Mouse (Mus musculus) adipocyte (in vitro differentiated cells): ENCODE results near the gene Srgap2.

Experiments used
- DNase-seq: peaks from one replicate; pipeline ENCODE4 v3.0.0-alpha.2; 2016; ENCODE audit warnings: low spot score

Gene Srgap2

DNA sequence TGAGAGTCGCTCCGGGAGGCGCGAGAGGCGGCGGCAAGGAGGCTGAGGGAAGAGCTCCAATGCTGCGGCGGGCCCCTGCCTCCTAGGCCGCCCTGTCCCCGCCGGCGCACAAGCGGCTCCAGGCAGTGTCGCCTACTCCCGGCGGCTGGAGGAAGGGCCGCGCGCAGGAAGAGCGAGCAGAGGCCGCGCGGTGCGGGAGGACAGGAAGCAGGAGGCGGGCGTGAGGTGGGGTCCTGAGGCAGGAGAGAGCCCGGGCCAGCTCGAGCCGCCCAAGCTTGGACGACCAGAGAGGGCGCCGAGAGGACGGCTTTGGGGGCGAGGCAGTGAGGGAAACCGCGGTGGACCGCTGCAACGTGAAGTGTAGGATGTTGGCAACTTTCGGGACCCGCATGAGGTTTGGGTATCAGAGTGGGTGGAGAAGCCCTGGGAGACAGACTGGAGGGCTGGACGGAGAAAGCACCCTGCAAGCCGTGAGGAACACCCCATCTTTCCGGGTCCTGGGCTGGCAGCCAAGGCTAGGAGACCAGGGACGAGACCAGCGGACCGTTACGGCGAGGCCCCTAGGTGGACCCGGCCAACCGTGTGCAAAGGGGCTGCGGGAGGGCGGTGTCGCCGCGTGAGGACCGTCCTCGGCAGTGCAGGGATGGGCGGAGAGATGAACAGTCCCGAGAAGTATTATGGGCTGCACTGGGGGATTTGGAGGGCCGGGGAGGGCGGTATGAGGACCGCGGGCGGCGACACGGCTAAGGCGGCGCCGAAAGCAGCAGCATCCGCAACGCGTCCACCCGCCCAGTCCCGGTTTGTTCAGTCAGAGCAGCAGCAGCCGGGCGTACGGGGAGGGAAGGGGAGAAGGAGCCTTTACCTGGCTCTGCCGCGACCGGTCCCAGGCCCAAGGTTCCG is 531 bp downstream of the Srgap2 start:
- DNase-seq: peak; percentile 67

DNA sequence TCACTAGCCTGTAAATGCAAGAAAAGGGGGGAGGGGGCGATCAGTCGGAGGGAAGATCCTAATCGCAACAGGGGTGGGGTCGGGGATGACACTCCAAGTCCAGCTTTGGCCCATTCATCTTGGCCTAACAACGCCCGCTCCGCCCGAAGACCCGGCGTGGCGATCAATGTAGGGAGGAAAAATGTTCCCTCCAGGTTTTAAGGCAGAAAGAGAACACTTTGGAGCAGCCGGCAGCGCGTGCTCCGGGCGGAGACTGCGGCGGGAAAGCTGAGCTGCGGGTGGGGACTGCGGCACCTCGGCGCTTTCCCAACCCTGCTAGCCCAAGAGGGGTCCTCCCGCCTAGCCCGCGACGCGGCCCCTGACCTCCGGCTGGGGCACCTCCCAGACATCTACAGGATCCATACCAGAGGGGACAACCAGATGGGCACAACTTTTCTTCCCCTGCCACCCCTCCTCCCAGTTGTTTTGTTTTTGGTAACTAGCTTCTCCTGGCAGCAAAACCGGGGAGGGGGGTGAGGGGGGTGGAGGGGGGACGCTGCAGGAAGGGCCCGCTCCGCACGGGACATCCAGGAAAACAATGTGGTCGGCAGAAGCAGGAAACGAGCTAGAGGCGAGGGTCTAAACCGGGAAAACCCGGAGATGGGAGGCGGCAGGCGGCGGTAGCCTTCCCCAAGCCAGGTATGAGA is 1.4 kb downstream of the Srgap2 start:
- DNase-seq: peak; percentile 39

DNA sequence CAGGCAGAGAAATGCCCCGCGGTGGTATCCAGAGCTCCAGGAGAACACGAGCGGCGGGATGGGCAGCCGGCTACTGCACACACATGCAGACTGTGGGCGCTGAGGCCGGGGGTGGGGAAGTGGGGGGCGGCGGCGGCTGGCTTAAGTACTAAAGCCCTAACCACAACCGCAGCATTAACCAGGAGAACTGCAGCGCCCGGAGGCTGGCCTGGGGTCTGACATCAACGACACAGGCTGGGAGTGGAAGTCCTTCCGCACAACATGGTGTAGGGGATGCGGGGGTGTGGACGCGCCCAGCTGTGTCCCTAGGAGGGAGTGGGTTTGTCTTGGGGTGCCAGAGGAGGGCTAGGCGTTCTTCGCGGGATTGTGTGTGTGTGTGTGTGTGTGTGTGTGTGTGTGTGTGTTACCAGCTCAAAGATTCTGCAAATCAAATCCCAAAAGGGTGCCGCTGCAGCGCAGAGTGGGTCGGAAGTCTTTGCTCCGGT is 2.0 kb downstream of the Srgap2 start:
- DNase-seq: no peak

DNA sequence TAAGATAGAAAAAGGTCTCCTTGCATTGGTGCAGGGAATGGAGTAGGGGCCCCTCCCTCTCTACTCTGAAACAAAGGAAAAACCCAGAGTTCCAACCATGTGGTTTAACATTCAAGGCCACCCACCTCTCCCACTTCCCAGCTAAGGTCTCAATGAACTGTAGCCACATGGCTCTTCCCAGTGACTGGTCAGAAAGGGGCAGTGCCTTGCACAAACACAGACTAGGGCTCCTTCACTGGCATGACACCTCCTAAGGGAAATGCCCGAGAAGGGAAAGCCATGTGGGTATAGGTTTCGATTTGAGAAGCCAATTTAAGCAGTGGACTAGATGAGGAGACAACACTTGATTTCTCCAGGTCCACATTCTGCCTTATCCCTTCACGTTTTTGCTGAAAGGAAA is 3.4 kb downstream of the Srgap2 start:
- no peak for DNase-seq

DNA sequence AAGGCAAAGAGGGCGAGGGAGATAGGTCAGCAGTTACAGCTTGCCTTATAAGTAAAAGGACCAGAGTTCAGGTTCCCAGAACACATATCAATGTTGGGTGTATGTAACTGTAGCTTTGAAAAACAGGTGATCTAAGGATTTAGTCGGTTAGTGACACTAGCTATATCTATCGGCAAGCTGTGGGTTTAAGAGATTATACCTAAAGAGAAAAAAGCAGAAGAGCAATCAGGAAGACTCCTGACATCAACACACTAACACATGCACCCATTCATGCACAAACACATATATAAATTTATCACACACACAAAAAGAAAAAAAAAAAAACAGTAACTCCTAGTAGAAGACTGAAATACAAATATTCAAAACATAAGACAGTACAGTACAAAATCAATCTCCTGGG is 10.6 kb downstream of the Srgap2 start:
- no peak for DNase-seq

DNA sequence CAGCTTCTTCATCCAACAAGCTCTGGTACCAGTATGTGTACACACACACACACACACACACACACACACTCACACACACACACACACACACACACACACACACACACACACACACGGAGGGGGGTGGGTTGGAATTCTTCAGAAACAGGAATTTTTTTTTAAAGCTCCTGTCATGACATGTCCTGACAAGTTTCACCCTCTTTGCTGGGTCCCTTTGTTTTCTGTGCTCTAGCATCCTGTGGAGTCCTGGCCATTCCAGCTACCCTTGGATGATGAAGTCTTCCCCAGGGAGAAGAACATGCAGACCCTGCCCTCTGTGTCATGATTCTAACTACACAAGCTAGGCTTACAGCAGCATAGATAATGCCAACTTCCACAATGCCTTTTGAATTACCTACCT is 13.0 kb downstream of the Srgap2 start:
- no peak for DNase-seq

DNA sequence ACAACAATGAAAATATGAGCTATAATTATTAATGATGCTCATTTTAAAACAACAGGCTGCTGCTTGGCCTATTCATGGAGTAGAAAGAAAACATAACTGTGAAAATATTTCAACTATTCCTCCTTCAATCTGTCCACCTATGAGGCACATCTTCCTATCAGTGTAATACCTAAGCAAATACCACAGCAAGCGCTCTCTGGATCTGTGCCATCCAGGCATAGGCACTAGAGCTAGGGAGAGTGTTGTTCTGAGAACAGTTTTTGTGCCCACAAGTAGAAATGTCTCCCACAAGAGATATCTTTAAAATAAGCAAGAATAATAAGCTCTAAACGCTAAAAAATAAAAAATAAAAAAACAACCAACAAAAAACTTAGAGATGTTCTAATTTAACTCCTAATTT is 14.0 kb downstream of the Srgap2 start:
- DNase-seq: no peak

DNA sequence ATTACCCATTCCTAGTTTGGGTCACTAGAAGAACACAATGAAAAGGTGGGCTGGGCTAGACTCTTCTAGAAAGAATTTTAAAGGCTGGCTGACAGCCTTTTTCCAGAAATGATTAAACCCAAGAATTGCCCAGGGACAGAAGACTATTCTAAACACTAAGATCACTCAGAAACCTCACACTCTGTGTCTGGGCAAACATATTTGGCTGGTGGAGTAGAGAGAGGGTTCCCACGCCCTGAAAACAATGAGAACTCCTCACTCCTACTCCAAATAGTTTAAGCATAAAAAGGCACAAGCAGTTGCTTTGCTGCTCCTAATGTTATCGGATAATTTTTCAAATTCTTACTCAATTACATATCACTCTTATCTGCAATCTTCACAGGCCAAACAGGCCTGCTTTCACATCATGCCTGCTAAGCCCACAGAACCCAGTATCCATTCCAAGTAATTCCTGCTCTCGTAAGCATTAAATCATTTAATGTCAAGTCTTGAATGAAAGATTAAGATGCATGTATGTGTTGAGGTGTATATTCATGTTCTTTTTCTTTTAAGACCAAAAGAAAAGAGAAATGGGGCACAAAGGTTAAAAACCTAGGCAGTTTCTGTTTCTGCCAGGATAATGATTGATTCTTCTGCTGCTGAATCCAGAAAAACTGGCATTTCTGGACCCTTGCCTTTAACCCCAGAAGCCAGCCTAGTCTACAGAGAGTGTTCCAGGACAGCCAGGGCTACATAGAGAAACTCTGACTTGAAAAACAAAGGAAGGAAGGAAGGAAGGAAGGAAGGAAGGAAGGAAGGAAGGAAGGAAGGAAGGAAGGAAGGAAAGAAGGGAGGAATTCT is 15.3 kb downstream of the Srgap2 start:
- DNase-seq: peak; percentile 40

DNA sequence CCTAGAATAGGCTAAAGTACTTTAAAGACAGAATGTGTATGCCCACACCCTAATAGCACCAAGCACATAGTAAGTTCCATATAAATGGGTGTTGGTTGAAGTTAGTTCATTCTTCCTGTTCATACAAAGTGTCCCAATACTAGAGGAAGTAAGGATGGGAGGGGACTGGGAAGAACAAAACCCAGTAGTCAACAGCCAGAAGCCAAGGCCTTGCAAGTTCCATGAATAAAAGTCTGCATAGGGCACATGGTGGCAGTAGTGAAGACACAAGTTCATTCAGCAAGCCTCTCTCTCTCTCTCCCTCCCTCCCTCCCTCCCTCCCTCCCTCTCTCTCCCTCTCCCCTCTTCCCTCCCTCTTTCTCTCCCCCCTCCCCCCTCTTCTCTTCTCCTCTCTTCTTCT is 16.0 kb downstream of the Srgap2 start:
- no peak for DNase-seq

DNA sequence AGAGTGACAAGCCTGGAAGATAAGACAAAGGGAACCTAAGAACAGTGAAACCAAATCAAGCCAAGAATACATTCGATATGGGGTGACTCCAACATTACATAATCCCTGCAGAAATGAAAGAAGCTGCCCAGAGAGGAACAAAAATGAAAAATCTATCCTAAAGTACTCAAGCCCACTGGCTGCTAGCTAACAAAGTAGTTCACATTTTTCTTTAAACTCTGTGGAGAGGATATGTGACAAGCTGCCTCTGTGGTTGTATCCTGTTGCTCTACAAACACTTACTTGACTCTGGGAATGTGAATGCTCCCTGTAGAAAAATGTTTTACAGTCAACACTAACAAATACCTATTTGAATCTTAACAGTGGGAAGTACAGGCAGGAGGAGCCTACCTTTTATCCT is 25.5 kb downstream of the Srgap2 start:
- DNase-seq: no peak

DNA sequence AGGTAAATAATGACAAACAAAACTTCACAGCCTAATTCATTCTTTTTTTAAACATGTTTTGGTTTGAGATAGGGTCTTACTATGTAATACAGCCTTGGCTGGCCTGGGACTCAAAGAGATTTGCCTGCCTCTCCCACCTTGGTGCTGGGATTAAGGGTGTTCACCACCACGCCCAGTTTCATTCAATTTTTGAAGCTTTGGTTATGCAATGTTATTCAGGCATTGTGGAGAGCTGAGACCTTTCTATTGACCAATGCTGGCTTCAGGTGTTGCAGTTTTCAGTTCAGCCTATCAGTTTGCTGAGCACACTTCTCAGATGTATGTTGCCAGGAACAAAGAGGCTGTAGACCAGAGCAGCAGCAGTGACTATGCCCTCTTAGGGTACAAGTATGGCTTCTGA is 28.9 kb downstream of the Srgap2 start:
- no peak for DNase-seq

DNA sequence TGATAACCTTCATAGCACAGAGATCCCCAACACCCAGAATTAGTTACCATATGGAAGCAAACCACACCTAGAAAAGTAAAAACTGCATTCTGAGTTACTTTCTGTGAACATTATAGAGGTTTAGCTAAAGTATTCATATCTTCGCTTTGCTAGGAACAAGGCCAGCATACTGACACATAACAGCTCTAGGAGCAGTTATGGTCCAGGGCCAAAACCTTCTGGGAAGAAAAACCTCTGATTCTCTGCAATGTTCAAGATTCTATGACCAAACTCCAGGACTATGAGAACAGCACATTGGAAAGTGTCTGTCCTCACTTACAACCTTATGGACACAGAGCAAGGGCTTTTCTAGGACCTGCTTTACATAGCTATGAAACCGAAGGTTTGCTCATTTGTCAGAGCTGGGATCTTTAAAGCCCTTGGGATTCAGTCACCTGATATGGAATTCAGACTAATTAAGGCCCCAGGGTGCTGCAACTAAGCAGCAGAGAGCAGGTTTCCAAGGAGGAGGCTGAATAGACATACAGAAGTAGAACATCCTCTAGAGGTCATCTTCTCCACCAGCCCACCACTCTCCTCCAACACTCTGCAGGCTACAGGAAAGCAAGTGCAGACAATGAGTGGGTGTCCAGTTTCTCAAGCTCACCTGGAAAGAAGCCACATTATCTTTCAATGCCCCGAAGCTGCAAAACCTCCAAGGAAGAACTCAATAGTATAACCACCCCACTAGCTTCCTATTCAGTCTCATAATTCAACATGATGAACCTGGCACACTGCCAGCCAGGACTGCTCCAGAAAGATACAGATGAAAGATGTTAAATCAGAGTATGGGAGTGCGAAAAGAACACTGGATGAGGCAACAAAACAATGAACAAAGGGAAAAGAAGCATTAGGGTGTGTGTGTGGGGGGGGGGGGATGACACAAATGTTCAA is 32.9 kb downstream of the Srgap2 start:
- DNase-seq: peak; percentile 40

DNA sequence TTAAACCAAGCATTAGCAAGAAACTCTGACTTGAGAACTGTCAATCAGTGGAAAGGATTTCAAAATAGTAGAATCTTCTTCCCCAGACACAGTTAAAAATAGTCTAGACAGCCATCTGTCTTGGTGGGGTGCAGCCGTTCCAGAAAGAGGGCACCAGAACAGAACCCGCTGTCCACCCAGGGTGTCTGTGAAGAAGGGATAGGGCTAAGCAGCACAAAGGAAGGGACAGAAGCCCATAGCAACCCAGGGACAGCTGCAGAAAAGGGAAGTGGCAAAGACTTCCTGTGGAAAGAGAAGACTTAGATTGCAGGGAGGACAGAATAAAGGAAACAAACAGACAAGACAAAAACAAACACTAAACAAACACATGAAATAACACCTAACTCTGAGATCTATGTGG is 34.8 kb downstream of the Srgap2 start:
- no peak for DNase-seq

DNA sequence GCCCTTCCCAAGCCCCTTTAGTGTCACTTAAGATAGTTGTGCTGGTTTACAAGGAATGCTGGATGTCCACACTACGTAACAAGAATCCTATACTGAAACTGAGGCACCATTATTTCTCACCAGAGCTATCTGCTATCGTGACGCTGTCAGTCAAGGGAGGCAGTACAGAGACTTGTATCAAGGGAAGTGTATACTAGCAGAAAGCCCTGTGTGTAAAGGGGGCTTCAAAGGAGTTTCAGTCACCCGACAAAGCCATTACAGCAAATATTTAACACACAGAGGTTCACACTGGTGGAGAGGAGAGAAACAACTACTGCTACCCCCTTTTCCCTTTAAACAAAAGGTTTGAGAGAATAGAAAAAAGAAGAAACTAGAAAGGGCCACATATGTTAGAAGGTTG is 35.6 kb downstream of the Srgap2 start:
- no peak for DNase-seq

DNA sequence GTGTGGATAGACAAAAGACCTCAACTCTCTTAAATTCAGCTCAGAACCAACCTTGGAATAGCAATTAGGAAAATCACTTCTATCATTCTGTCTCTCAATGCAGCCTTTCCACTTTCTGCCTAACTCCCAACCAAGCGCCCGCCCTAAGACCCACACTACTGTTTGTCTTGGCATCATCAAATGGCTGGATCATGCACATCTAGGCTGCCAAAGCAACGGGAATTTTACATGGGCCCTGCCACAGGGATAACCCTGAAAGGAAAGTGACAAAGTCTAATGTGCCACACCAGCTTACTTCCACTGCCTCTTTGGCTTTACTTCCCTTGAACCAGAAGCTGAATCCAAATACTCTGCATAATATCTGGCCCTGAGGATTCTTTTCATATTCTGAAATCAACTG is 37.8 kb downstream of the Srgap2 start:
- peak; percentile 62 for DNase-seq

DNA sequence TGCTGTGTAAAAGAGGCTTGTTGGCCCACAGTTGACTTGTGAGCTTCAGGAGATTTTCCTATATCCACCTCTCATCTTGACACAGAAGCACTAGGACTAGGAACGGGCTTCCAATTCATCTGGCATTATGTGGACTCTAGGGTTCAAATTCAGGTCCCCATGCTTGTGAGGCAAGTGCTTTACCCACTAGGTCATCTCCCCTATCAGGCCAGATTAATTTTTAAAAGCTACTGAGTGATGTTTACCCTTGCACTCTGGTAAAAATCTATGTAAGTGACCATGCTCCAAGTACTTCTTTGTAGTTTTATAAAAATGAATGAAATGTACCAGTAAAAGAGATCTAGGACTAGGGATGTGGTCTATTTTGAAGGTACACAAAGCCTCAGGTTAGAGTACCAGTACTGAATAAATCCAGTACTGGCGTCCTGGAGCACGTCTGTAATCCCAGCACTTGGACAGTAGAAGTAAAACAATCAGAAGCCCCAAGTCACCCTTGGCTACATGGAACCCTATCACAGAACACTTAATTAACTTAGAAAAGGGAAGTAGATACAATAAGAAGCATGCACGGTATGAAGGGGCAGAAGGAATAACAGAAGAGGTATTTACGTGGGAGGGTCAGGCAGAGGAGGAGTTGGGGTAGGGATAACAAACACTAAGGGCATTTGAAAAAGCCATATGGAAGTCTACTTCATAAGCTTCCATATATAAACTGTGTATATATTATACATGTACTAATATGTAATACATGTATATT is 40.9 kb downstream of the Srgap2 start:
- no peak for DNase-seq

DNA sequence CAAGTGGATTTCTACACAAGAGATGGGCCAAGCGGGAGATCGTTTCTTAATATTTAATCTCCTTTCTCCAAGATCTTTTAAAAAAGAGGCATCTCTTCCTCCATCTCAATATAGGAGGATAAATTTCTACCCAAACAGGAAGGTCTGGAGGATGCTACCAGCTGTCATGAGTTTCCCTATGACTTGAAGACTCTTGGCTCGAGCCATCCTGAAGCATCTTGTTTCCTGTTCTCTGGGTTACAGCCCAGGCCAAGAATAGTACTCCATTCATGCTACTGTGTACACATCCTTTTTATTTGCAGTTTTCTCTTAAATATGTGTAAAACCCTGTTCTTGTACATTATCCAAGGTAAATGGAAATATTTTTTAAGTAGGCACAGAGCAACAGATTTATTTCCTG is 44.9 kb downstream of the Srgap2 start:
- no peak for DNase-seq

DNA sequence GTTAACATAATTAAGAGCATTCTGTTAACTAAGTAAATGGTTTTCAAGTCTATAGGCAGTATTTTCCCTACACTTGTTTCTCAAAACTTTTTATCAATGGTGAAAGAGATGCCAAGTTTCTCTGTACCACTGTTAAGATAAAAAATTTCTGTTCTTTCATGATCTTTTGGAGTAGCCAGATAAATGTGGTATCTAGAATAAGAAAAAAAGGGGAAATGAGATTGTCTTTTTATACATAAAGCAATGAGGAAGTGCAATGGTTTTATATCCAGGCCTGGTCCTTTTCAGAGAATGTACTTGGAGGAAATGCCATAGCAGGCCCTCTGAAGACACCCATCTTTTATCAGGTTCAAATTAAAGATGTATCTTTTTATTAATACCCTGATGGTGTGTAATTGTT is 45.8 kb downstream of the Srgap2 start:
- no peak for DNase-seq

DNA sequence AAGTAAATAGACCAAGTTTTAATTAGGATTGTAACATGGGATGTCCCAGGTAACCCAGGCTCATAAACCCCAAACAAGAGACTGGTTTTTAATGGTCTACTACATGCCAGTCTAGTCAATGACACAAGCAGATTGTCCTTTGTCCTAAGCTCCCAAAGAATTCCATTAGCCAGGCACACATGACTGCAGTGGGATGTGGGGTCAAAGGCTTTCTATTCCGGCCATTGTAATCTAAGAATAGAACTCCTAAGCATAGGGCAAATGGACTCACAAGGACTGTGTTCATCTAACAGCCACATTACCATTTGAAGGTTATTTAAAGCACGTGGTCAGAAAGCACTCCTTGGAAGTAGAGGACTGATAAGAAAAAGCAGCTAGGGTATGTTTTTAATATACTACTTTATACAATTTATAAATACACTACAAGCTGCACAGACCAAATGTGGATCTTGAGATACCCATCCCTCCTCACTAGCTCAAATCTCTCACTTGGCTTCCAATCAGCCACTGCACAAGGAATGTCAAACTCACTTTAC is 48.3 kb downstream of the Srgap2 start:
- no peak for DNase-seq

DNA sequence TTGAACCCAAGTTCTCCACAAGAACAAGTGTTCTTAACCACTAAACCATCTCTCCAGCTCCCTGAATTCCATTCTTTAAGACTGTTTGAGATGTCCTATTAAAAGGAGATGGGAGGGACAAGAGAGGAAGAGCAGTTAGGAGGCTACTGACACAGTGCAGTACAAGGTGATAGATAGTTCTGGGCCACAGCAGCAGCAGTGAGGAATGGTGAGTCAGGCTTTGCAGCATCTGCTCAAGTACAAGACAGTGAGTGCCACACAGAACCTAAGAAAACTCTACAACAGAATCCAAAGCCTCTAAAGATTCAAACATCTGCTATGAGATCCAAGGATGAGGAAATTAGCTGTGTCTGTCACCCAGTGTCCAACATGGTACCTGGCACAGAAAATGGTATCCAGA is 51.8 kb downstream of the Srgap2 start:
- DNase-seq: no peak
